Mouse (Mus musculus) gastrocnemius, adult 2 months (tissue): ENCODE measurements around the gene Isx. TPM values are rescaled to one million over a fixed set of nuclear protein-coding genes. Genes with fewer than 3 reads are reported as not detected.

Source experiments
- DNase-seq: peaks from one replicate; pipeline ENCODE4 v3.0.0; 2022
- H3K27ac ChIP-seq: fragments of 200-600 bp; 2 replicates; pipeline ENCODE4 v1.8.1; 2022; ENCODE audit warnings: mild to moderate bottlenecking
- H3K4me3 ChIP-seq: fragments of 200-600 bp; 2 replicates; pipeline ENCODE4 v1.8.1; 2022; ENCODE audit warnings: mild to moderate bottlenecking, moderate library complexity
- CTCF ChIP-seq: fragments of 200-600 bp; IDR thresholded peaks from 2 replicates; pipeline ENCODE4 v1.8.1; 2022; ENCODE audit warnings: antibody characterized with exemption, mild to moderate bottlenecking, moderate library complexity
- intact Hi-C: fragments of 180-260 bp; cut with DNase I; formaldehyde crosslinking; loops from one replicate; pipeline ENCODE4 v1.15.1; 2025
- total RNA-seq, 2 experiments: library from RNA; stranded (reverse); gene quantifications; 2 replicates each; pipeline ENCODE4 v1.2.3; 2021

Isx gene
- total RNA-seq, 2 experiments from 2014 or later = not detected

GRCm38 (mm10) chr8:74870346-74870949, 2.5 kb upstream of the Isx start:
- intact Hi-C loops = no loop called here
- Histone ChIP-seq H3K4me3 (no peak overlapping the region), H3K27ac (no peak overlapping the region)
- peak; percentile 45 for DNase-seq
- TF ChIP-seq CTCF = no peak

GRCm38 (mm10) chr8:74871686-74872085, 1.3 kb upstream of the Isx start:
- no peak overlapping the region for H3K27ac ChIP-seq
- intact Hi-C loops = no loop called here
- DNase-seq = no peak
- H3K4me3 ChIP-seq = no peak overlapping the region
- TF ChIP-seq CTCF = no peak

- intact Hi-C loops = no loop called here
- TF ChIP-seq CTCF = no peak
- DNase-seq = no peak
- Histone ChIP-seq H3K27ac (no peak overlapping the region), H3K4me3 (no peak overlapping the region)
Observed at GRCm38 (mm10) chr8:74872151-74872823, 686 bp upstream of the Isx start.

- no peak overlapping the region for H3K27ac ChIP-seq
- no peak for TF ChIP-seq CTCF
- intact Hi-C loops = no loop called here
- DNase-seq = no peak
- no peak overlapping the region for H3K4me3 ChIP-seq
Observed at GRCm38 (mm10) chr8:74874565-74874964, 1.6 kb downstream of the Isx start.

- Histone ChIP-seq H3K4me3 (no peak overlapping the region), H3K27ac (no peak overlapping the region)
- no peak for DNase-seq
- TF ChIP-seq CTCF = no peak
- intact Hi-C loops = no loop called here
Observed at GRCm38 (mm10) chr8:74878637-74879036, 5.7 kb downstream of the Isx start.

GRCm38 (mm10) chr8:74888763-74889162, 15.8 kb downstream of the Isx start:
- no peak for DNase-seq
- intact Hi-C loops = no loop called here
- no peak overlapping the region for H3K27ac ChIP-seq
- no peak overlapping the region for H3K4me3 ChIP-seq
- TF ChIP-seq CTCF = no peak

- no peak for TF ChIP-seq CTCF
- no peak for DNase-seq
- no peak overlapping the region for H3K27ac ChIP-seq
- no peak overlapping the region for H3K4me3 ChIP-seq
- intact Hi-C loops = no loop called here
Observed at GRCm38 (mm10) chr8:74891030-74891429, 18.1 kb downstream of the Isx start.

GRCm38 (mm10) chr8:74896302-74896701, 23.3 kb downstream of the Isx start:
- DNase-seq = no peak
- intact Hi-C loops = no loop called here
- no peak for TF ChIP-seq CTCF
- no peak overlapping the region for H3K4me3 ChIP-seq
- no peak overlapping the region for H3K27ac ChIP-seq

- intact Hi-C loops = no loop called here
- DNase-seq = no peak
- TF ChIP-seq CTCF = no peak
Observed at GRCm38 (mm10) chr8:74897315-74897714, 24.3 kb downstream of the Isx start.

GRCm38 (mm10) chr8:74899796-74900195, 26.8 kb downstream of the Isx start:
- no peak for DNase-seq
- TF ChIP-seq CTCF = no peak
- H3K4me3 ChIP-seq = no peak overlapping the region
- intact Hi-C loops = no loop called here
- no peak overlapping the region for H3K27ac ChIP-seq

More at GRCm38 (mm10) chr8:74897315-74897714, 24.3 kb downstream of the Isx start:
- Histone ChIP-seq H3K4me3 (no peak overlapping the region), H3K27ac (no peak overlapping the region)

- intact Hi-C loops = no loop called here
- no peak for DNase-seq
- Histone ChIP-seq H3K4me3 (no peak overlapping the region), H3K27ac (no peak overlapping the region)
- no peak for TF ChIP-seq CTCF
Observed at GRCm38 (mm10) chr8:74901765-74902164, 28.8 kb downstream of the Isx start.

- Histone ChIP-seq H3K4me3 (no peak overlapping the region), H3K27ac (no peak overlapping the region)
- intact Hi-C loops = no loop called here
- no peak for DNase-seq
- no peak for TF ChIP-seq CTCF
Observed at GRCm38 (mm10) chr8:74903054-74903842, 30.3 kb downstream of the Isx start.

- intact Hi-C loops = no loop called here
- DNase-seq = no peak
- Histone ChIP-seq H3K4me3 (no peak overlapping the region), H3K27ac (no peak overlapping the region)
- TF ChIP-seq CTCF = no peak
Observed at GRCm38 (mm10) chr8:74906333-74906732, 33.4 kb downstream of the Isx start.
